Mouse (Mus musculus): ENCODE measurements at regions not wholly inside any gene's neighbourhood (a gene's known extent, or its start where the extent isn't known, plus 50 kb on each side); places are given as distances from the start of the nearest gene placed in this dataset.
A peak's percentile ranks its signal among the peaks of the same experiment; 100 is the strongest.

DNA sequence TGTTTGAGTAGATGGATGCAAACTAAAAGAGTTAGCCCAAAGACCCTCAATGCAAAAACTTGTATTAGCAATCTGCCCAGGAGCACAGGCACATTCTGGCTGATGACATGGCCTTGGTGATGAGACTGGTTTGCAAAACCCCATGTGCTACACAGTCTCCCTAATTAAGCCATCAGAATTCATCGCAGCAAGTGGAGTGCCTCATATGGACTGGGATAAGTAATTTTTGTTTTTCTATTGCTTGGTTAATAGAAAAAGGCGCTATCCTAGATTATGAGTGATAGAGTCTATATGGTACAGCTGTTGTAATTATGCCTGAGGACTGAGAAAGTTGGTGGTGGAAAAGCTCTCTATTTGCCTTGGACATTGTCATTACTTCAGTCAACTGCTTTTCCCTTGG, 155.2 kb upstream of the Robo1 start:
- DNase-seq = no peak

DNA sequence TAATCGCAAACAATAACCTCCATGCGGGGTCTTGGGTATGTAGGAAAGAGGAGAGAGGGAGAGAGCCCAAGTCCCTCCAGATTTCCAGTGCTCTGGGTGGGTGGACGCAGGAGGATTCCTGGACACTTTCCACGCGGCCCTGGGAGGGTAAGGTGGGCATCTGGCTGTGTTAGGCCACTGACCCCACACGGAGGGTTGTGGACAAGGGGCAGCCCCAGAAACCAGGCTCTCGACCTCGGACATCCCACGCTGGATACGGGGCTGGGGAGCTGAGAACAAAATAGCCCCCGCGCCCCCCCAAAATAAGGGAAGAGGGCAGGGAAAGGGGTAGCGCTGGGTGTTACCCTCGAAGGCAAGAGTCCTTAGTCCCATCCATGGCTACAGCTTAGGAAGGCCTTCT, 150.2 kb upstream of the Robo1 start:
- no peak for DNase-seq

DNA sequence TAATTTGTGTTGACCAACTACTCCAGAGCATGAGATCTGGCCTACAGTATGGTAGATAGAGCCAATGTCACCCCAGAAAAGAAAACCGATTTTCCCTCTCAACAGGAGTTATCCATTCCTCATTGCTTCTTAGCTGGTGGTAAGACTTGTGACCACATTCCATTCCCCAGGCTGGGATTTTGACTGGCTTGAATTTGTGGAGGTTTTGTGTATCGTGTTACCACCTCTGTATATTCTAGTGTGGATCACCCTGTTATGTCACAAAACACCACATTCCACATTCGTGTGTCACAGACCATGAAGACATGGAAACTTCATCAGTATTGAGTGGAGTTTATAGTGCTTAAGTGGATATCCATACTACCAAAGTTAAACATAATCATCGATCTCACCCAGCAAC, 148.7 kb upstream of the Robo1 start:
- DNase-seq = no peak

DNA sequence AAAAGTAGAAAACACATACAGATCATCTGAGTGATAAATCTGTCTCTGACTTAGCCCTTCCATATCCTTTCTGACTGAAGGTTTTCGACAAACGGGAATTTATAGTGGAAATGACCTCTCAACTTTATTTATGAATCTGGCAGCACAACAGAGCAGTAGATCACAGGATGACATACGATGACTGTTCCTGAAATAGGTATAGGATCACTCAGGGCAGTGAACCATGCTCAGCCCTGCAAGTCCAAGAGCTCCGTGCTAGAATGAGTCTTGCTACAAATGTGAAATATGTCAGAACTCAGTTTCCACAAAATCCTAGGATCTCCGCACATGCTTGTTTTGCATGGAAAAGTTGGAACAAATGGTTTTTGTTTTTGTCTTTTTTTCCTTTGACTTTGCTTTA, 132.4 kb upstream of the Robo1 start:
- DNase-seq = no peak

DNA sequence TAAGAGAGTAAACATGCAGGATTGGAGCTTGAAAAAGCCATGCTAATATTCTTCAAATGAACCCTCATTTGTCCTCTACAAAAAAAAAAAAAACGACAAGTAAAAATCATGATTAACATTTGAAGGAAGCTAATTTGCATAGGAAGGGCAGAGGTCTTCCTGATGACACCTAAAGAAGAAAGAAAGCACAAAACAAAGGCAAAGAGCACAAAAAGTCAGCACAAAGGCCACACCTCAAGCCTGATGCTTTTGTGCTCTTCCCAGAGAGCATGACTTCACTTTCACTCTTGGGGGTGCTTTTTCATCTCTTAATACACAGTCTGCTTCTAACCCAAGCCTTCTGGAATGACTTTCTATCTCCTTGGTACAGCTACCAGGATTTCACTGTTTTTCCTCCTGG, 113.8 kb upstream of the Robo1 start:
- DNase-seq = no peak

DNA sequence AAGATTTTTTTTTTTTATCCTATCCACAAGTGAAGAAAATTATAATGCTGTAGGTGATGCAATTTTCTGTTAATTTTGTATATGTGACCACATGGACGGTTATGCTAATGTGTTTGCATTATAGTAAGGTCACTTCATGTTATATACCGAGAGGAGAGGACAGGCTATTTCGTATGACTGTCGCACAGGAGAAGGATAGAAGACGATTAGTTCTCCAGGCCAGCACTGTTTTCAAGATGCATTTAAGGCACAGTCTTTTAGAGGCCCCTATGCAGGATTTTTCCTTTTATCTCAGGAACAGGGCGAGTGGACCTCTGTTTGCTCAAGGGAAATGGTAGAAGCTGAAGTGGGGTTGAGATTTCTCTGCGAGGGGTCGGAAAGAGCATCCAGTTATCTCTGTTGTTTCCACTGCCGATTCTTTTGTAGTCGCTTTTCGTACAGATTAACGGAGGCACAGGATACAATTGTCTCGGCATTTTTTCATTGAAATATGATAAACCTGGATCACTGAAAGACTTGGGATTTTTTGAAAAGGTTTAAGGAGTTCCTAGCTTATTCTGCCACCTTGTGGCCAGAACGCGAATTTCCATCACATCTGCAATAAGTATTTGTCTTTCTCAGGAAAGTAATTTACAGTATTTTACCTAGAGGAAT, 92.6 kb upstream of the Robo1 start:
- DNase-seq = peak; percentile 29 to 37

DNA sequence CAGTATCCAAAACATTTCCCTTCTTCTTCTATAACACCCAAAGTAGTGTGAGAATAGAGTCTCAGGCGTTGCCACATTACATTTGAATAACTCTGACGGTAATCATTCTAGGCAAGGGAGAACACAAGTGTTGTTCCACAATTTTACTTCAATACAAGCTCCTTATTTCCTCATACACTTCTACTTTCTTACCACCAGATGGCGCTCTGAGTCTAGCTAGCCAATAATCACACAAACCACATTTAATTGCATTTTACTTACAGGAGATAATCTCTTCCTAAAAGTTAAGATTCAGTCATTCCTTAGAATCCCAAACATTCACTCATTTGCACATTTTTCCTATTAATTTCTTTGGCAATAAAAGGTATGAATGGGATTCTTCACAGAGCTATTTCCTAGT, 90.1 kb upstream of the Robo1 start:
- no peak for DNase-seq

DNA sequence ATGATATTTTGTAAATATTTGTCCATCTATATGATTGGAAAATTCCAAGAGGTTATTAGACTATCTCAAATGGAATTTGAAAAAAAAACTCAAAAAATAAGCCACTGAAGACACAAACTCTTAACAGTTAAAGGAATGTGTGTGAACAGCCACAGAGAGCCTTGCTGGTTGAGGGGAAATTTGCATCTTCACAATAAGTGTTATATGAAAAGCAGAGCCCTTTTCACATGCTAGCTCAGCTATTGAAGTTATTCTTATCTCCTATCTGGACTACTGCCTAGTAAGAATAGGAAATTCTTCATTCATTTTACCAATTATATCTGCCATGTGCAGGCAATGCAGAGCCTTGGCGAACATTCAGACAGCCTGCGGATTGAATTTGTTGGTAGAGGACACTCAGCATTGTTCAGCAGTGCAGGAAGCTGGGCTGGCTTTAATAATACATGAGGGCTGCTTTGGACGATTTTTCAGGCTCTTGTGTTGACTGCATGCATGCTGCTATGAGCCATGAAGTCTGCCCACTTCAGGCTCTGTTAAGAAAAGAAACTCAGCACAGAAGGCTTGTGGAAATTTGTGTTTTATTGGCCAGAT, 86.1 kb upstream of the Robo1 start:
- DNase-seq = no peak

DNA sequence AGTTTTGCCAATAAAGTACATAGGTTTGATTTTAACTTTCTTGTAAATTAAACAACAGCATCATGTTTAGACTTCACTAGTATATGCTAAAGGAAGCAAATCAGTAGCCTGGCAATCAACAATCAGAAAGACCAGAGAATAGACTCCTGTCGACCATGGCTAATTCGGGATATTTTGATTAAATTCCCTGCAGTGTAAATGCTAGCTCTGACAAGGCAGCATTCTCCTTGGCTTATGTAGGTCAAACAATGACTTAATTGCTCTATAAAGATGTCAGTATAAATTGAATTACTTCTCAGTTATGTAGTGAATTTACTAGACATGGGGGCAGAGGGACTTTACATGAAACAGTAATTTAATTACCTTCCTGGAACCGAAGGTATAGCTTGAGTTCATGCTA, 84.2 kb upstream of the Robo1 start:
- no peak for DNase-seq

DNA sequence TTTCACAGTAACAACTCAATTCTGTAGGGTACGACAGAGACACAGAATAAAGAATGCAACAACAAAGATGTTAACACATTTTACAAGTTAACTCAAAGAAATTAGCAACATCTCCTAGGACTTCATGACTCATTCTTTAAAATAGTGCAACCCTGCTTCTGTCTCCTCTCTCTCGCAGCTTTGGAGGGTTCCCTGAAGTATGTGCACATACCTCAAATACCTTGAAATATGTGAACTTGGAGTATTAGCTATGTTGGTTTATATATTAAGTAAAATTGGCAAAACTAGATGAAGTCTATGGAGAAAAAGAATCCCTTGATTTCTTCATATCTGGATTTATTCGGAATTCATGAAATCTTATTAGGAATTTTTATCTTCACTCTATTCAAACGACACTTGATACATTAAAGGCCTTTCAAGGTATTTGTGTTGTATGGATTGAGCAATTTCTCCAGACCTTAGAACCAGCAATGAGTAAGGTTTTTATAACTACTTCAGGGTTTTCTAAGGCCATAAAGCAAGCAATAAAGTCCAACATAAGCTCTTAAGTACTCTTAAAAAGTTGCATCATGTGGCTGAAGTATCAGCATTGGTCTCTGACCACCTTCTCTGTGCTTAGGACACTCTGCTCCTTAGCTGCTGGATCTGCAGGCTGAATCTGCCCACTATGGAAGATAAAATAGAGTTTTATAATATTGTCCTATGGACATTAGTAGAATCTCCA, 82.8 kb upstream of the Robo1 start:
- no peak for DNase-seq

DNA sequence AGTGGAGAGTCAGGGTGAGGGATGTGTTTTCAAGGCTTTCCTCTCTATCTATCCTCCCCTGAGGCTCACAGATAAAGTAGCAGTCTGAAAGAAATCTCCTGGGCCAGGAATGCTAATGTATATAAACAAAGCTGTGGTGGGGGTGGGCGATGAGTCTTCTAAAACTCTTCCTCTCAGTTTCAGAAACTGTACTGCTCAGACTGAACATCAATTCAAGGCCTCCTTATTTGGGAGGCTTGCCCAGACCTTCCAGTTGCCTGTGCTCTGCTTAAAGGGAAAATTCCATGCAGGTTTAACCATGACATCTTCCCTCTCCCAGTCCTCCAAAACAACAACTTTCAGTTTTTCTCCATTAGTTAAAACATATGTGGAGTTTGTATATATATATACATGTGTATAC, 73.7 kb upstream of the Robo1 start:
- DNase-seq = no peak

DNA sequence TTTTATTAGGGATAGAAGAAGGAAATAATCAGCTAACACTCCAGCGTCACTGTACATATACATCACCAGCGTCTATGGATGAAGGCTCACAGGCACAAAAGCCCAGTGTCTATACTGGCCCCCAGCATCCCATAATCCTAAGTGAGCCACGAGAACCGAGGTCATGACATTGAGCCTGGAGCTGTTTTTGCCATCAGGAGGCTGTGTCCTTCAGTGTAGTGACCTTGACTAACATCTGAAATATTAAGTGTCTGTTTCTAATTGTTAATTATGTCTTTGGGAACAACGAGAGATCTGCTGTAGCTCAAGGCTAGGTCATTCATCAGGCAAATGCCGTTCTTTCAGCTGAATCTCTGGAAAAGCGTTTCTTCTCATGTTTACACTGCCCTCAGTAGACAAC, 68.5 kb upstream of the Robo1 start:
- DNase-seq = no peak

DNA sequence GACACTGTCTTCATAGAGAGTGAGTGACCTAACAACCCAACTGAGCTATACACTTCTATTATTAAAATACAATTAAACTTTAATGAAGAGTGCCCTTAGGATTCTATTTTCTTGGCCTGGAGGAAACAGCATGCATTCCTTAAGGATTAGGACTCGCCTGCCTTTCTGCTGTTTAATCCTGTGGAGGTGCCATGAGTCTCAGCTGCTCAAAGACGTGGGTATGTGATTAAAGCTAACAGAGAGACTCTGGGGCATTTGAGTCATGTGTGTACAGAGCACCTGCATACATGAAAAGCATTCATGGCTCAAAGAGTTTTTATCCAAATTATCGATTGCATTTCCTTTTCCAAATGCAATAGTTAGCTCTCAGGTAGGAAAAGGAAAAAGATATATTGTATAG, 51.7 kb upstream of the Robo1 start:
- DNase-seq = no peak

Data from cerebellum, adult 18-20 months (tissue).